In the genomic region with DNA sequence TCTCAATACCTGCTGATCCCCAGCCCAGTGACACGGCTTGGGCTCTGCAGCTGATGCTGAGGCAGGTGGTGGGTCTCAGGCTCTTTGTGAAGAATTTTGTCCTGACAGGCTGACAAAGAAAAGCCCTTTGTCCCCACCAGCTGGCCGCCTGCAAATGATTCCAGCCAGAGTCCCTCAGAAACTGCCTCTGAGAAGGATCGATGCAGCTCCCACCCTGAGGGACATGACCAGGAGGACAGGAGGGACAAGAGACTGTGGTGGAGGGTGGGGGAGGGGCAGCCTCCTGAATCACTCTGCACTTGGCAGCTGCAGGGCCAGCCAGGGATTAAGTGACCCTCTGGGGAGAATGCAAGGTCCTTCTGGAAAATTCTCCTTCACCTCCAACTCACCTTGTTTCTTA, we compare ENCODE assay signal across 14 mouse cellular contexts. TPM values are rescaled to one million over a fixed set of nuclear protein-coding genes. Genes with fewer than 3 reads are reported as not detected.
DNase-seq lines count a peak whose midpoint lies in the region; ATAC-seq and TF ChIP-seq lines count a peak whose summit lies in the region.
"Had no signal": no experiment of that assay in that cellular context is flagged by ENCODE, and none has a peak within 500 bp of the region (broad histone marks: within the 10 kb centered on the region; RNA-seq: fewer than 3 reads in every experiment).

No protein-coding gene starts in this region.

- H3K9me3 ChIP-seq in liver, embryonic 11.5 days (ENCODE audit: control insufficient read depth, low read length): no peaks in the 10 kb centered on the region
- no peaks in the 10 kb centered on the region for H3K9me3 ChIP-seq in forebrain, embryonic 13.5 days (replicated peaks)
- no peaks in the 10 kb centered on the region for H3K9me3 ChIP-seq in neural tube, embryonic 12.5 days
- H3K9me3 ChIP-seq: heart, embryonic 13.5 days had no signal

- H3K79me2 ChIP-seq in liver, adult 2 months (ENCODE audit: control insufficient read depth, insufficient read depth, low read length): no peaks in the 10 kb centered on the region

- H3K27me3 ChIP-seq in cerebellum, adult 2 months (ENCODE audit: control insufficient read depth, insufficient read depth, low read length): no peaks in the 10 kb centered on the region
- 0 out of 2 replicates have a peak, but pooled peaks cover 6% of the 10 kb centered on the region for H3K27me3 ChIP-seq in liver, adult 2 months (ENCODE audit: control insufficient read depth, insufficient read depth, low read length)
- peaks cover 31% of the 10 kb centered on the region for H3K27me3 ChIP-seq in liver, embryonic 11.5 days (replicated peaks; ENCODE audit: control insufficient read depth, insufficient read depth, low read length)
- H3K27me3 ChIP-seq in forebrain, embryonic 13.5 days: peaks cover 21% of the 10 kb centered on the region
- H3K27me3 ChIP-seq in neural tube, embryonic 12.5 days (replicated peaks): peaks cover 21% of the 10 kb centered on the region

- WGBS in cerebellum, adult 2 months: 43% methylated on average over 3 of the region's 3 CpGs
- WGBS in liver, adult 2 months: 16% methylated on average over 3 of the region's 3 CpGs
- WGBS in liver, embryonic 11.5 days: 28% methylated on average over 3 of the region's 3 CpGs
- WGBS in forebrain, embryonic 13.5 days: 3% methylated on average over 3 of the region's 3 CpGs
- 4% methylated on average over 3 of the region's 3 CpGs for WGBS in neural tube, embryonic 12.5 days

- no peaks in the 10 kb centered on the region for H3K36me3 ChIP-seq in liver, adult 2 months (ENCODE audit: control insufficient read depth, insufficient read depth, low read length)
- H3K36me3 ChIP-seq in liver, embryonic 11.5 days (ENCODE audit: control insufficient read depth, insufficient read depth, low read length): no peaks in the 10 kb centered on the region
- no peaks in the 10 kb centered on the region for H3K36me3 ChIP-seq in forebrain, embryonic 13.5 days (ENCODE audit: poor library complexity, severe bottlenecking)
- no peaks in the 10 kb centered on the region for H3K36me3 ChIP-seq in neural tube, embryonic 12.5 days
- H3K36me3 ChIP-seq: heart, embryonic 13.5 days had no signal

- H3K4me3 ChIP-seq in cerebellum, adult 2 months (replicated peaks; ENCODE audit: insufficient read depth, low read depth, low read length): no peak overlapping the region
- H3K4me3 ChIP-seq in liver, adult 2 months (ENCODE audit: insufficient read depth, low read depth, low read length): no peak overlapping the region
- H3K4me3 ChIP-seq in liver, embryonic 11.5 days (ENCODE audit: low read depth, low read length): no peak overlapping the region
- H3K4me3 ChIP-seq in forebrain, embryonic 13.5 days: no peak overlapping the region
- no peak overlapping the region for H3K4me3 ChIP-seq in neural tube, embryonic 12.5 days
- H3K4me3 ChIP-seq: heart, embryonic 13.5 days had no signal

- peak overlapping the region; percentile 44 for H3K9ac ChIP-seq in liver, adult 2 months (ENCODE audit: low read depth, low read length)
- H3K9ac ChIP-seq in liver, embryonic 11.5 days (ENCODE audit: low read depth, low read length): no peak overlapping the region
- peak overlapping the region; percentile 5; the same call in 1 of the 2 replicates for H3K9ac ChIP-seq in forebrain, embryonic 13.5 days
- H3K9ac ChIP-seq in neural tube, embryonic 12.5 days: no peak overlapping the region
- H3K9ac ChIP-seq: heart, embryonic 13.5 days; lung, embryonic 14.5 days had no signal

- H3K4me2 ChIP-seq in liver, embryonic 11.5 days: no peak overlapping the region
- H3K4me2 ChIP-seq in forebrain, embryonic 13.5 days: no peak overlapping the region
- no peak overlapping the region for H3K4me2 ChIP-seq in neural tube, embryonic 12.5 days (replicated peaks)
- H3K4me2 ChIP-seq: heart, embryonic 13.5 days; lung, embryonic 14.5 days had no signal

- H3K4me1 ChIP-seq in cerebellum, adult 2 months (ENCODE audit: control insufficient read depth, insufficient read depth, low read length): peaks cover 12% of the 10 kb centered on the region
- peaks cover 27% of the 10 kb centered on the region for H3K4me1 ChIP-seq in liver, adult 2 months (ENCODE audit: control insufficient read depth, insufficient read depth, low read length)
- no peaks in the 10 kb centered on the region for H3K4me1 ChIP-seq in liver, embryonic 11.5 days (replicated peaks; ENCODE audit: control insufficient read depth, insufficient read depth, low read length)
- H3K4me1 ChIP-seq in forebrain, embryonic 13.5 days: peaks cover 45% of the 10 kb centered on the region
- peaks cover 61% of the 10 kb centered on the region for H3K4me1 ChIP-seq in neural tube, embryonic 12.5 days

- no peak for TF ChIP-seq CTCF in cerebellum, adult 2 months (IDR thresholded peaks at IDR 0.05; ENCODE audit: borderline replicate concordance, insufficient read depth, low read depth, low read length)
- no peak for TF ChIP-seq CTCF in liver, adult 2 months (IDR thresholded peaks at IDR 0.05; ENCODE audit: low read depth, low read length)

- no peak for TF ChIP-seq POLR2A in cerebellum, adult 2 months (IDR thresholded peaks at IDR 0.05; ENCODE audit: borderline replicate concordance, insufficient read depth, low read length)
- no peak for TF ChIP-seq POLR2A in liver, adult 2 months (IDR thresholded peaks at IDR 0.05; ENCODE audit: extremely low read depth, insufficient read depth, low read length)

- ATAC-seq in liver, embryonic 11.5 days (replicated peaks; ENCODE audit: low FRiP score): no peak
- no peak; the same call in 1 of the 2 replicates for ATAC-seq in forebrain, embryonic 13.5 days
- ATAC-seq in neural tube, embryonic 12.5 days (ENCODE audit: low FRiP score, low read depth): peak; percentile 30; the same call in 1 of the 2 replicates
- no peak for ATAC-seq in erythroblast, adult 5-6 weeks (replicated peaks; ENCODE audit: low FRiP score, poor library complexity, severe bottlenecking)
- ATAC-seq: inflammation-experienced regulatory T-cells, adult 6 months; Patski had no signal

- DNase-seq in cerebellum, adult 9-11 months: peak; percentile 3
- no peak for DNase-seq in cerebellum, adult 2 months
- peak; percentile 49 for DNase-seq in liver, adult 2 months (ENCODE audit: extremely low read depth, low read depth, low spot score)
- no peak for DNase-seq in liver, embryonic 11.5 days (ENCODE audit: low spot score)
- DNase-seq in gastrocnemius, postnatal 4 days (ENCODE audit: low spot score in 2 of 2): no peak

- H3K27ac ChIP-seq in cerebellum, adult 2 months (ENCODE audit: insufficient read depth, low read length): no peak overlapping the region
- H3K27ac ChIP-seq in liver, adult 2 months (replicated peaks; ENCODE audit: insufficient read depth, low read depth, low read length): peak overlapping the region; percentile 77
- H3K27ac ChIP-seq in liver, embryonic 11.5 days (ENCODE audit: low read depth, low read length): no peak overlapping the region
- H3K27ac ChIP-seq in forebrain, embryonic 13.5 days: peak overlapping the region; percentile 49
- 0 out of 2 replicates have a peak overlapping the region, but pooled peaks have one; percentile 33 for H3K27ac ChIP-seq in neural tube, embryonic 12.5 days
- H3K27ac ChIP-seq: heart, embryonic 13.5 days had no signal

RNA-seq across cellular contexts. Expression of gene Chrna4, which starts 0.7 kb away (rescaled TPM):
- 10.1 and 14.4 TPM in 2 replicates for polyA plus RNA-seq in cerebellum, adult 2 months (2012; rRNA removed)
- total RNA-seq in liver, adult 2 months (2014; rRNA removed): 0.54 and 1.6 TPM in 2 replicates
- polyA plus RNA-seq in liver, adult 2 months (2012; rRNA removed): 2.2 and 7.6 TPM in 2 replicates
- 1.2 and 1.6 TPM in 2 replicates for polyA plus RNA-seq in liver, embryonic 11.5 days (2014; fragmentation: Nextera tagmentation; extraction: Ambion mirVana)
- polyA plus RNA-seq in forebrain, embryonic 13.5 days (2015; fragmentation: Nextera tagmentation; extraction: Ambion mirVana): 13.0 and 13.4 TPM in 2 replicates
- 61.7 and 65.1 TPM in 2 replicates for polyA plus RNA-seq in neural tube, embryonic 12.5 days (2016; fragmentation: Nextera tagmentation; extraction: Ambion mirVana)
- total RNA-seq in gastrocnemius, postnatal 4 days (2021): 1 to 10 TPM; 2.9 to 3.8 TPM
- total RNA-seq in erythroblast, adult 5-6 weeks (2015; ENCODE audit: low replicate concordance): not detected in 2 replicates
- total RNA-seq in erythroblast, adult 5-6 weeks (2017; ENCODE audit: low replicate concordance): not detected in 2 replicates
- total RNA-seq: common myeloid progenitor, adult 5-6 weeks had no signal
- polyA plus RNA-seq: C2C12; inflammation-experienced regulatory T-cells, adult 6 months had no signal

RNA-seq across cellular contexts. Expression of gene Col20a1, which starts 57.7 kb away (rescaled TPM):
- polyA plus RNA-seq in cerebellum, adult 2 months (2012; rRNA removed): 2.6 and 3.5 TPM in 2 replicates
- total RNA-seq in liver, adult 2 months (2014; rRNA removed): 0.60 and 0.92 TPM in 2 replicates
- 0.67 and 1.1 TPM in 2 replicates for polyA plus RNA-seq in liver, adult 2 months (2012; rRNA removed)
- polyA plus RNA-seq in liver, embryonic 11.5 days (2014; fragmentation: Nextera tagmentation; extraction: Ambion mirVana): 0.10 and 0.16 TPM in 2 replicates
- 0.21 and 0.28 TPM in 2 replicates for polyA plus RNA-seq in forebrain, embryonic 13.5 days (2015; fragmentation: Nextera tagmentation; extraction: Ambion mirVana)
- 1.8 TPM in 2 replicates for polyA plus RNA-seq in neural tube, embryonic 12.5 days (2016; fragmentation: Nextera tagmentation; extraction: Ambion mirVana)
- 10 to 100 TPM; 11.1 to 13.1 TPM for total RNA-seq in gastrocnemius, postnatal 4 days (2021)
- total RNA-seq in erythroblast, adult 5-6 weeks (2015; ENCODE audit: low replicate concordance): 1.7 TPM in 1 of 2 replicates, not detected in the other
- 0.26 and 0.42 TPM in 2 replicates for total RNA-seq in erythroblast, adult 5-6 weeks (2017; ENCODE audit: low replicate concordance)
- total RNA-seq: common myeloid progenitor, adult 5-6 weeks had no signal

Comparison
In these comparisons a context has a peak if more than half of its experiments do, and no peak if none do; other contexts are left out.
1. DNase-seq: peak in cerebellum, adult 9-11 months (single experiment) and liver, adult 2 months (single experiment); none in cerebellum, adult 2 months (0 of 2), liver, embryonic 11.5 days (single experiment) and gastrocnemius, postnatal 4 days (0 of 2).
2. H3K27ac ChIP-seq: peak in liver, adult 2 months (single experiment), forebrain, embryonic 13.5 days (single experiment) and neural tube, embryonic 12.5 days (single experiment); none in cerebellum, adult 2 months (single experiment) and liver, embryonic 11.5 days (single experiment).
3. H3K9ac ChIP-seq: peak in liver, adult 2 months (single experiment) and forebrain, embryonic 13.5 days (single experiment); none in liver, embryonic 11.5 days (single experiment) and neural tube, embryonic 12.5 days (single experiment).